Mouse (Mus musculus): ENCODE measurements around the gene Rab24. TPM values are rescaled to one million over a fixed set of nuclear protein-coding genes. Genes with fewer than 3 reads are reported as not detected.
A peak's percentile ranks its signal among the peaks of the same experiment; 100 is the strongest.

The Rab24 gene
- polyA plus RNA-seq (2016; fragmentation: Nextera tagmentation; extraction: Ambion mirVana), result 62.0 and 62.3 TPM in 2 replicates

DNA sequence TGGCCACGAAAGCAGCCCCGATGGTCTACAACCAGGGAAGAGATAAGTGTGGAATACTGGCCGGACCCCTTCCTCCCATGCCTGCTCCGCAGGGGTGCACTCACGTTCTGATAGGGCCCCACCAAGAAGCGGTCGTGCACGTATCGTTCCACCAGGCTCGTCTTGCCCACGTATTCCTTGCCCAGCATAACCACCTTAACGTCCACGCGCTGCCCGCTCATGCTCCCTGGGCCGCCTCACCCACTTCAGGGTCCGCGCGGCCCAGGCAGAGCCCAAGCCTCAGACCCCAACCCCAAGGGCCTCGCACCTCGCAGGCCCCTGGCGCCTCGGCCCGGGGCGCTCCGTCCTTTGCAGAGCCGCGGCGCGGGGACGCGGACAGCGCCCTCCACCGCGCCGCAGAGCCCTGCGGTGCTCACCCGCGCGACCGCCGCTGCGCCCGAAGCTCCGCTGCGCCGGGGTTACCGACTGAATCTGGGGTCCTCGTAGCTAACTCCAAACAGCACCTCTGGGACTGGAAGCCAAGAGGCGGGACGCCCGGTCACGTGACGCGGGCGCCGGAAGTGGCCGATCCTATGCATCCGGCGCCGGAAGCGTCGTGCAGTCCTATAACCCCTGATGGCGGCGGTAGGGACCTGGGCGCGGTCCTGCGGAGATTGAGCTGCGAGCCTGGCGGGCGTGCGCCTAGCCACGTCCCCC lies at the start of gene Rab24:
Gene Rab24, minus strand, starts transcription at position 513 of the 696 bp plus-strand sequence.
- peak within 1 kb of the TSS; percentile 87 for H3K9ac ChIP-seq
- peak within 1 kb of the TSS; percentile 70 for H3K4me3 ChIP-seq
- peaks cover 35% of the 10 kb centered on the region for H3K4me1 ChIP-seq (replicated peaks)
- WGBS, result under 1% methylated on average over 73 of the region's 73 CpGs
- H3K4me2 ChIP-seq, result peak within 1 kb of the TSS; percentile 88
- H3K9me3 ChIP-seq (replicated peaks), result no peaks in the 10 kb centered on the region
- H3K27me3 ChIP-seq (replicated peaks), result no peaks in the 10 kb centered on the region
- peaks cover 72% of the 10 kb centered on the region for H3K36me3 ChIP-seq
- peak within 1 kb of the TSS; percentile 85 for H3K27ac ChIP-seq (ENCODE audit: poor library complexity, severe bottlenecking)
- peak; percentile 93 for ATAC-seq (ENCODE audit: insufficient number of reproducible peaks, low FRiP score)

DNA sequence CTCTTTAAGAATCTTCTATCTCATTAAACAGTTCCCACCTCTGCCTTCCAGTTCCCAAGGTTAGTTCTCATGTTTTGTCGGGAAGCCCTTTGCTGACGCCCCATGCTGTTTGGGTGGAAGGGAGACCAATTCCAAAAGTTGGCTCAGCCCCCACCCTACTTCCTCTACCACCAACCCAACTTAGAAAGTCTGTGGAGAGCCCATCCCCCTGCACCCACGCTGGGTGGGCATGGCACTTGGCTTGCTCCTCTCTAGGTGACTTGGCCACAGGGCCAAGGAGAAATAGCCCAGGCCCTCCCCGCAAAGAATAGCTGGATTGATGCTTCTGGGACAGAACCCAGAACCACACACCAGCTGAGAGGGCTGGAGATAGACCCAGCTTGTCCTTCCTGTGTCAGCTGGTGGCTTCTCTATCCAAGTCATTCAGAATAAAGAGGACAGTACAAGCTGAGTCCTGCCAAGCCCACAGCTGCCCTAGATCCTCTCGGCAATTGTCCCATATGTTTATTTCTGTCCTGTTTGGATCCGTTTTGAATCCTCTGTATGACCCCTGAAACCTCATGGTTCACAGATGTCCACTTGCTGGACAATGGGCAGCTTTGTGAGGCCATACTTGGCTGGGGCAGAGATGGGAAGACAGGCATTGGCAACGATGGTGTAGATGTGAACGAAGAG lies 49.4 kb upstream of the Rab24 start:
- WGBS, result 67% methylated on average over 8 of the region's 8 CpGs
- ATAC-seq (ENCODE audit: insufficient number of reproducible peaks, low FRiP score), result no peak
- no peak overlapping the region for H3K27ac ChIP-seq (ENCODE audit: poor library complexity, severe bottlenecking)

DNA sequence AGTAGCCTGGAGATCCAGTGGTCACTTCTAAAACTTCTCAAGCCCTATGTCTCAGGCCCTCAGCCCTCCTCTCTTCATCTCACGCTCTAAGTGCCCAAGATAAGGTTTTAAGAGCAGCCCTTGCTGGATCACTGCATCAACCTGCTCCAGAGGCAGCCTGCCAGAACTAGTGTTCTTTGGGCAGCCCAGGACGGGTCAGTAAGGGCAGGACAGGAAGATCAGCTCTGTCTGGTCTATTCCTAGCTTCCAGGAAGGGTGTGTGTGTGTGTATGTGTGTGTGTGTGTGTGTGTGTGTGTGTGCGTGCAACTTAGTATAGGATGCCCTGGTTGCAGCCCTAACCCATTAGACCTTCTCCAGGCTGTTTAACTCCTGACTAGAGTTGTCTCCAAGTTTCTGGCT lies 48.5 kb upstream of the Rab24 start:
- H3K4me3 ChIP-seq, result no peak overlapping the region
- H3K4me2 ChIP-seq, result no peak overlapping the region
- H3K36me3 ChIP-seq, result no peaks in the 10 kb centered on the region
- H3K27ac ChIP-seq (ENCODE audit: poor library complexity, severe bottlenecking), result no peak overlapping the region
- peaks cover 66% of the 10 kb centered on the region for H3K27me3 ChIP-seq (replicated peaks)
- H3K4me1 ChIP-seq (replicated peaks), result peaks cover 11% of the 10 kb centered on the region
- ATAC-seq (ENCODE audit: insufficient number of reproducible peaks, low FRiP score), result no peak; the same call in 1 of the 2 replicates
- WGBS, result 41% methylated on average over 3 of the region's 3 CpGs
- H3K9me3 ChIP-seq (replicated peaks), result no peaks in the 10 kb centered on the region
- H3K9ac ChIP-seq, result no peak overlapping the region

More for the DNA sequence above, 49.4 kb upstream of the Rab24 start:
- Histone ChIP-seq H3K4me1 (replicated peaks) (peaks cover 11% of the 10 kb centered on the region), H3K4me2 (no peak overlapping the region), H3K27me3 (replicated peaks) (peaks cover 73% of the 10 kb centered on the region), H3K36me3 (no peaks in the 10 kb centered on the region), H3K9ac (no peak overlapping the region), H3K4me3 (no peak overlapping the region), H3K9me3 (replicated peaks) (no peaks in the 10 kb centered on the region)

DNA sequence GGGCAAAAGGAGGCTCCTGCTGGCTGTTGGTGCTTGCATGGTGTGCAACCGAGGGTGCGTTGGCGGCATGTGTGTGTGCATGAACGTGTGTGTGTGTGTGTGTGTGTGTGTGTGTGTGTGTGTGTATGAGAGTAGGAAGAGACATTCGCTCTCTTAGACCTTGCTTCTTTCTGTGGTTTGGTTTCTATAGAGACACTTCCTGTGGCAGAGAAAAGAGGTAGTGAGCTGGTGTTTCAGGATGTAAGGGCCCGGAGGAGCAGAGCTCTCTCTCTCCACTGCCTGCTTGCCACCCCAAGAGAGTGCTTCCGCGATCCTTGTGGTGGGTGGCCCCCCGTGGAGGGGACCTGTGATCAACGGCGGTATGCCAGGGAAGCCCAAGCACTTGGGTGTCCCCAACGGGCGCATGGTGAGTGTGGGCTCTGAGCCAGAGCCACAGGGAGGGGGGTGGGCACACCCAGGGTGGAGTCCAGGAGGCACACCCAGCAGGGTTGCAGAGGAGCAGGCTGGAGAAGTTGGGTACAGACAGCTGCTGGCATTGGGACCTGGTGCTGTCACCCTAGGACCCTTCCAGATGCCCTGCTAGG lies 47.9 kb upstream of the Rab24 start, which contains the start of gene Rgs14:
Gene Rgs14, plus strand, starts transcription at position 202 of the 584 bp plus-strand sequence.
- 53% methylated on average over 13 of the region's 13 CpGs for WGBS
- Histone ChIP-seq H3K27me3 (replicated peaks) (peaks cover 62% of the 10 kb centered on the region), H3K4me1 (replicated peaks) (peaks cover 11% of the 10 kb centered on the region), H3K27ac (ENCODE audit: poor library complexity, severe bottlenecking) (no peak within 1 kb of the TSS), H3K36me3 (no peaks in the 10 kb centered on the region), H3K9ac (no peak within 1 kb of the TSS), H3K9me3 (replicated peaks) (no peaks in the 10 kb centered on the region), H3K4me2 (peak within 1 kb of the TSS; percentile 16; the same call in 1 of the 2 replicates), H3K4me3 (no peak within 1 kb of the TSS)
- 0 out of 2 replicates have a peak, but pooled peaks have one; percentile 34 for ATAC-seq (ENCODE audit: insufficient number of reproducible peaks, low FRiP score)

DNA sequence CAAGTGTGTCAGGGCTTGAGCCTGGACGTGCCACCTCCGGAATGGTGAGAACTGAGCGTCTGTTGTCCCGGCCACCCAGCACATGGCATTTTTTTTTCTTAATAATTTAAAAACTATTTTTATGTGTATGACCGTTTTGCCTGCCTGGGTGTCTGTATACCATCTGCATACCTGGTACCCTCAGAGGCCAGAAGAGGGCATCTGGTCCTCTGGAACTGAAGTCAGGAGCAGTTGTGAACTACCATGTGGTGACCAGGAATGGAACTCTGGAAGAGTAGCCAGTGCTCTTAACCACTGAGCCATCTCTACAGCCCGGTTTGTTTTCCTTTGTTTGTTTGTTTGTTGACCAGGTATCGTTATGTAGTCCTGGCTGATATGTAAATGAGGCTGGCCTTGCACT lies 46.7 kb upstream of the Rab24 start:
- Histone ChIP-seq H3K9me3 (replicated peaks) (no peaks in the 10 kb centered on the region), H3K4me1 (replicated peaks) (peaks cover 11% of the 10 kb centered on the region), H3K36me3 (no peaks in the 10 kb centered on the region), H3K27me3 (replicated peaks) (peaks cover 50% of the 10 kb centered on the region), H3K4me3 (no peak overlapping the region), H3K4me2 (no peak overlapping the region), H3K9ac (no peak overlapping the region), H3K27ac (ENCODE audit: poor library complexity, severe bottlenecking) (no peak overlapping the region)
- WGBS, result 74% methylated on average over 7 of the region's 7 CpGs
- no peak for ATAC-seq (ENCODE audit: insufficient number of reproducible peaks, low FRiP score)

DNA sequence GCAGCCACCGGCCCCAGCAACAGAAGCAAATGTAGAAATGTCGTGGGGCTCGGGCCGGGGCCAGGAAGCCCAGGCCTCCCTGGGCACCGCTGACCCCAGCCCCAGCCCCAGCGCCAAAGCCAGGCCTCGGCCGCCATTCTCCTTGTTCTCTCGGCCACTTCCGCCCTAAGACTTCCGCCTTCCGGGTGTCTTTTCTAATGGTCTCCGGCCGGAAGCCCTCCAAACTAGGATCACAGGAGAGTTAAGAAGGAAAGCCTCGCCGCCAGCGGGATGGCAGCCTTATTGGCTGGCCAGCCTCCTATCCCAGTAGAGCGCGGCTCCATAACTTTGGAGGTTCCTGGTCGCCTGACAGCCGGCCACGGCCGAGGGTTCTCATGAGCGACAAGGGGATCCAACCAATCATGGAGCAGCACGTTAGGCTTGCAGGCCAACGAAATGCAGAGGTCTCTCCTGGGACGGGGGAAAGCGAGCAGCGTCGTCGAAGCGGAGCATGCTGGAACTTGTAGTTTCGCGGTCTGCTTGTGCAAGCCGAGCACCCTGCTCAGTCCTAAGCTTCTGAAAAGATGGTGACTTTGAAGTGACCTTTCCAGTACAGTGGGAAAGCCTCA lies 40.8 kb upstream of the Rab24 start, which contains the start of gene Lman2:
Gene Lman2, minus strand, starts transcription at position 331 of the 608 bp plus-strand sequence.
- H3K9me3 ChIP-seq (replicated peaks), result no peaks in the 10 kb centered on the region
- peak; percentile 97 for ATAC-seq (ENCODE audit: insufficient number of reproducible peaks, low FRiP score)
- H3K4me1 ChIP-seq (replicated peaks), result peaks cover 21% of the 10 kb centered on the region
- peaks cover 32% of the 10 kb centered on the region for H3K36me3 ChIP-seq
- peak within 1 kb of the TSS; percentile 77 for H3K27ac ChIP-seq (ENCODE audit: poor library complexity, severe bottlenecking)
- H3K4me2 ChIP-seq, result peak within 1 kb of the TSS; percentile 95
- peak within 1 kb of the TSS; percentile 87 for H3K9ac ChIP-seq
- WGBS, result under 1% methylated on average over 35 of the region's 35 CpGs
- peak within 1 kb of the TSS; percentile 95 for H3K4me3 ChIP-seq
- H3K27me3 ChIP-seq (replicated peaks), result peaks cover 4% of the 10 kb centered on the region; the same call in 1 of the 2 replicates

DNA sequence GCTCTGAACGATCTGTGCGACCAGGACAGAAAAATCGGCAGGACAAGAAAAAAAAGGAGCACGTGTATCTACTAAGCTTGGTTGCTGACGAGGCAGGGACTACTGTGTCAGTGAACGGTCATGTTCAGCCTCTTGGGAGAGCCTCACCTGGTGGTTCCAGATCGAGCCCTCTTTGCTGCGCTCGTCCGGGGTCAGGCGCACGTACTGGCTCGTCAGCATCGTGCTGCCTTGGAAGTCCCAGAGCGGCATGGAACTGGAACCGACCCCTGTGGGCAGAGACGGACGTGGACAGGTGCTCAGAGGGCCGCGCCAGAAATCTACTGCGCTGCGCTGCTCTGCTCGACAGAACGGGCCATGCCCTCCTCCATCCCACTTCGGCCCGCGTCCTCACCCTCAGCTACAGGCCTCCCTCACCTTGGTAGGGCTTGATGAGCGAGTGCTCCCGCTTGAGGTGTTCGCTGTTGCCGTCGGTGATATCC lies 40.3 kb upstream of the Rab24 start:
- Histone ChIP-seq H3K9me3 (replicated peaks) (no peaks in the 10 kb centered on the region), H3K4me1 (replicated peaks) (peaks cover 21% of the 10 kb centered on the region), H3K27me3 (replicated peaks) (no peaks in the 10 kb centered on the region), H3K36me3 (peaks cover 36% of the 10 kb centered on the region), H3K4me2 (peak overlapping the region; percentile 95), H3K4me3 (peak overlapping the region; percentile 95), H3K9ac (peak overlapping the region; percentile 87), H3K27ac (ENCODE audit: poor library complexity, severe bottlenecking) (peak overlapping the region; percentile 77)
- WGBS, result 1% methylated on average over 32 of the region's 32 CpGs
- ATAC-seq (ENCODE audit: insufficient number of reproducible peaks, low FRiP score), result peak; percentile 64

DNA sequence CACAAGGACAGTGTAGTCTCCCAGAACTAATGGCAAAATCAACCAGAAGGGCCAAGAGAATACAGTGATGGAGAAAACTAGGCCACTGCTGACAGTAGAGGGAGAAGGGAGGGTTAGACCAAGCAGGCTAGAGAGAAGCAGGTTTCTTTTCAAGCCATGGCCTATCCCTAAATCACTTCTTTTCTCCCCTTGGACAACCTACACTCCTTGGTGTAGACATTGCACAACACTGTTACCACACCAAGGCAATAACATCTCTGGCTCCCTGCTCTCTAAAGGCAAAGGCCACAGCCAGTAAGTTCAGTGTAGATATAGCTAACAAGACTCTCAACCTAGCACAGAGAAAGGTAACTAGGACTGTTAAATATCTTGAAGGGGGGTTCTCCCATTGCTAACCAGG lies 39.4 kb upstream of the Rab24 start:
- no peaks in the 10 kb centered on the region for H3K27me3 ChIP-seq (replicated peaks)
- H3K9me3 ChIP-seq (replicated peaks), result no peaks in the 10 kb centered on the region
- peak overlapping the region; percentile 87; the same call in 1 of the 2 replicates for H3K9ac ChIP-seq
- no peak for ATAC-seq (ENCODE audit: insufficient number of reproducible peaks, low FRiP score)
- no peak overlapping the region for H3K27ac ChIP-seq (ENCODE audit: poor library complexity, severe bottlenecking)
- H3K4me1 ChIP-seq (replicated peaks), result peaks cover 21% of the 10 kb centered on the region
- H3K4me2 ChIP-seq, result peak overlapping the region; percentile 95
- H3K36me3 ChIP-seq, result peaks cover 45% of the 10 kb centered on the region
- peak overlapping the region; percentile 95 for H3K4me3 ChIP-seq

DNA sequence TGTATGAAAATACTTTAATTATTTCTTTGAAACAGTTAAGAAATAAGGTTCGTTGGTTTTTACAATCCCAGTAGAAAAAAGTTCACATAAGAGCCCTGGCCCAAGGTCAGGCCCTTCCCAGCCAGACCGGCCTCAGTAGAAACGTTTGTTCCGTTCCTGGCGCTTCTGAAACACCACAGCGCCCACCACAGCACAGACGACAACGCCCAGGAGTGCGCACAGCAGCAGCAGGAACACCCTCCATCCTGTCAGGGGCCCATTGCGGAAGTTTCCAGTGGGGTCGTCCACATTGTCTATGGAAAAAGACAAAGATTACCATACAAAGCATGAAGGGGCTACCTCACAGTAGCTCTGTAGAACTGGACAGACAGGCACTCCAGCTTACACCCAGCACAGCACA lies 25.0 kb upstream of the Rab24 start:
- Histone ChIP-seq H3K27me3 (replicated peaks) (no peaks in the 10 kb centered on the region), H3K9me3 (replicated peaks) (no peaks in the 10 kb centered on the region), H3K4me3 (no peak overlapping the region), H3K4me2 (no peak overlapping the region), H3K4me1 (replicated peaks) (no peaks in the 10 kb centered on the region), H3K36me3 (peaks cover 72% of the 10 kb centered on the region), H3K9ac (no peak overlapping the region), H3K27ac (ENCODE audit: poor library complexity, severe bottlenecking) (0 out of 2 replicates have a peak overlapping the region, but pooled peaks have one; percentile 10)
- 78% methylated on average over 11 of the region's 11 CpGs for WGBS
- 0 out of 2 replicates have a peak, but pooled peaks have one; percentile 15 for ATAC-seq (ENCODE audit: insufficient number of reproducible peaks, low FRiP score)

DNA sequence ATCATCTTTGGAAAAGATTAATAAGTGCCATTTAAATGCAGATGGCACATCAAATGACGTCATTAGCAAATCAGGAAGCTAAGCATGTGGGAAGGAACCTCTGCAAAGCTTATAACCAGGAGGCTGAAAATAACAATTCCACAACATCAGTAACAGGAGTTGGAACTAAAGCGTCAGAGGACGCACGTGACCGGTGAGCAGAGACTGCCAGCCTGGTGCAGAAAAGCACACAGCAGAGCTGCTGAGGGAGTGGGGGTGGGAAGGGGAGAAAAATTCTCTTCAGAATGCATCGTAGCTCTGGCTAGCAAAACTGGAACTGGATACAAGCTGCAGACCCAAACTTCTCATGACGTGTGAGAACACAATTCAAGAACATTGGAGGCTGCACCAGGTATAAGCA lies 22.5 kb upstream of the Rab24 start:
- H3K36me3 ChIP-seq, result peaks cover 50% of the 10 kb centered on the region
- no peak for ATAC-seq (ENCODE audit: insufficient number of reproducible peaks, low FRiP score)
- 86% methylated on average over 7 of the region's 7 CpGs for WGBS
- no peaks in the 10 kb centered on the region for H3K9me3 ChIP-seq (replicated peaks)
- H3K4me1 ChIP-seq (replicated peaks), result no peaks in the 10 kb centered on the region
- no peak overlapping the region for H3K4me2 ChIP-seq
- H3K4me3 ChIP-seq, result no peak overlapping the region
- H3K9ac ChIP-seq, result no peak overlapping the region
- H3K27me3 ChIP-seq (replicated peaks), result 0 out of 2 replicates have a peak, but pooled peaks cover 3% of the 10 kb centered on the region
- no peak overlapping the region for H3K27ac ChIP-seq (ENCODE audit: poor library complexity, severe bottlenecking)

Data from heart, embryonic 12.5 days (tissue).